Mouse (Mus musculus) lung, postnatal 14 days (tissue): ENCODE measurements at regions not wholly inside any gene's neighbourhood (a gene's known extent, or its start where the extent isn't known, plus 50 kb on each side); places are given as distances from the start of the nearest gene placed in this dataset.
A peak's percentile ranks its signal among the peaks of the same experiment; 100 is the strongest.
"Not testable (repeated sequence)": the region's sequence is repeated elsewhere in the genome, so short reads cannot be mapped to it uniquely, and the experiment has no call there.

ENCODE experiments used
- DNase-seq: peaks from one replicate; pipeline ENCODE4 v3.0.0; 2021

- no peak for DNase-seq
These were observed 56.4 kb downstream of the Rassf10 start for GRCm38 (mm10) chr7:113010150-113010549.

- DNase-seq = peak; percentile 2
These were observed 63.5 kb downstream of the Rassf10 start for GRCm38 (mm10) chr7:113017092-113017755.

GRCm38 (mm10) chr7:113021412-113021811, 67.7 kb downstream of the Rassf10 start:
- no peak for DNase-seq

- DNase-seq = no peak
These were observed 68.8 kb downstream of the Rassf10 start for GRCm38 (mm10) chr7:113022516-113022915.

- DNase-seq = no peak
These were observed 72.0 kb downstream of the Rassf10 start for GRCm38 (mm10) chr7:113025758-113026157.

- no peak for DNase-seq
These were observed 72.7 kb downstream of the Rassf10 start for GRCm38 (mm10) chr7:113026290-113027075.

- no peak for DNase-seq
These were observed 73.5 kb downstream of the Rassf10 start for GRCm38 (mm10) chr7:113027125-113027801.

- no peak for DNase-seq
These were observed 76.4 kb downstream of the Rassf10 start for GRCm38 (mm10) chr7:113030053-113030752.

GRCm38 (mm10) chr7:113035751-113036150, 82.0 kb downstream of the Rassf10 start:
- no peak for DNase-seq

GRCm38 (mm10) chr7:113037825-113038613, 84.3 kb downstream of the Rassf10 start:
- DNase-seq = no peak

- DNase-seq = no peak
These were observed 85.3 kb downstream of the Rassf10 start for GRCm38 (mm10) chr7:113038906-113039671.

GRCm38 (mm10) chr7:113045613-113046159, 91.9 kb downstream of the Rassf10 start:
- not testable (repeated sequence) for DNase-seq

- no peak for DNase-seq
These were observed 92.6 kb downstream of the Rassf10 start for GRCm38 (mm10) chr7:113046406-113046805.

- DNase-seq = no peak
These were observed 93.8 kb downstream of the Rassf10 start for GRCm38 (mm10) chr7:113047583-113047982.

- peak; percentile 24 for DNase-seq
These were observed 94.5 kb downstream of the Rassf10 start for GRCm38 (mm10) chr7:113048097-113048795.

- DNase-seq = no peak
These were observed 95.7 kb downstream of the Rassf10 start for GRCm38 (mm10) chr7:113049440-113049839.

GRCm38 (mm10) chr7:113052952-113053351, 99.2 kb downstream of the Rassf10 start:
- no peak for DNase-seq

- no peak for DNase-seq
These were observed 102.7 kb downstream of the Rassf10 start for GRCm38 (mm10) chr7:113056421-113056820.

- peak; percentile 29 for DNase-seq
These were observed 105.6 kb downstream of the Rassf10 start for GRCm38 (mm10) chr7:113059211-113059966.

- no peak for DNase-seq
These were observed 106.2 kb downstream of the Rassf10 start for GRCm38 (mm10) chr7:113059967-113060284.
